Mouse (Mus musculus) thymus, adult 18-20 months (tissue): ENCODE results near the gene C1qtnf4.
A peak's percentile ranks its signal among the peaks of the same experiment; 100 is the strongest.

Experiments
- DNase-seq, 2 experiments: peaks; one replicate each; pipeline ENCODE4 v3.0.0; 2022; ENCODE audit warnings: mixed read lengths in 2 of 2

Gene C1qtnf4

GRCm38 (mm10) chr2:90885218-90886041 lies at the start of gene C1qtnf4:
C1qtnf4 (plus strand) TSS chr2:90885860.
- DNase-seq, result no peak

GRCm38 (mm10) chr2:90838621-90839020 lies 47.0 kb upstream of the C1qtnf4 start:
- DNase-seq, result no peak

GRCm38 (mm10) chr2:90843666-90844065 lies 42.0 kb upstream of the C1qtnf4 start:
- DNase-seq, result no peak

- DNase-seq, result no peak
Observed at GRCm38 (mm10) chr2:90844262-90844661, 41.4 kb upstream of the C1qtnf4 start.

GRCm38 (mm10) chr2:90845234-90845633 lies 40.4 kb upstream of the C1qtnf4 start:
- no peak for DNase-seq

GRCm38 (mm10) chr2:90846171-90846570 lies 39.5 kb upstream of the C1qtnf4 start:
- DNase-seq, result peak in 1 of 2 experiments; percentile 5

- DNase-seq, result peak in 1 of 2 experiments; percentile 10
Observed at GRCm38 (mm10) chr2:90846597-90846954, 39.1 kb upstream of the C1qtnf4 start.

- peak; percentile 92 to 94 for DNase-seq
Observed at GRCm38 (mm10) chr2:90846955-90847680, 38.5 kb upstream of the C1qtnf4 start, which contains the start of gene Mtch2. Mtch2 (plus strand) TSS chr2:90847155.

GRCm38 (mm10) chr2:90847681-90848050 lies 38.0 kb upstream of the C1qtnf4 start:
- no peak for DNase-seq

- DNase-seq, result no peak
Observed at GRCm38 (mm10) chr2:90848331-90848730, 37.3 kb upstream of the C1qtnf4 start.

GRCm38 (mm10) chr2:90850401-90850800 lies 35.3 kb upstream of the C1qtnf4 start:
- no peak for DNase-seq

GRCm38 (mm10) chr2:90861486-90861885 lies 24.2 kb upstream of the C1qtnf4 start:
- no peak for DNase-seq

- DNase-seq, result no peak
Observed at GRCm38 (mm10) chr2:90864184-90864583, 21.5 kb upstream of the C1qtnf4 start.

GRCm38 (mm10) chr2:90866524-90866923 lies 19.1 kb upstream of the C1qtnf4 start:
- DNase-seq, result peak; percentile 37 to 38

GRCm38 (mm10) chr2:90870136-90870601 lies 15.5 kb upstream of the C1qtnf4 start:
- no peak for DNase-seq

- DNase-seq, result no peak
Observed at GRCm38 (mm10) chr2:90871180-90871961, 14.3 kb upstream of the C1qtnf4 start.

GRCm38 (mm10) chr2:90874025-90874424 lies 11.6 kb upstream of the C1qtnf4 start:
- no peak for DNase-seq

- no peak for DNase-seq
Observed at GRCm38 (mm10) chr2:90875239-90875638, 10.4 kb upstream of the C1qtnf4 start.

GRCm38 (mm10) chr2:90877584-90878259 lies 7.9 kb upstream of the C1qtnf4 start:
- DNase-seq, result no peak

GRCm38 (mm10) chr2:90879419-90879818 lies 6.2 kb upstream of the C1qtnf4 start:
- no peak for DNase-seq

GRCm38 (mm10) chr2:90880144-90880785 lies 5.4 kb upstream of the C1qtnf4 start:
- DNase-seq, result no peak

GRCm38 (mm10) chr2:90881824-90882223 lies 3.8 kb upstream of the C1qtnf4 start:
- DNase-seq, result no peak
